Mouse (Mus musculus): Measurements from ENCODE around the gene Snx11.

DNA sequence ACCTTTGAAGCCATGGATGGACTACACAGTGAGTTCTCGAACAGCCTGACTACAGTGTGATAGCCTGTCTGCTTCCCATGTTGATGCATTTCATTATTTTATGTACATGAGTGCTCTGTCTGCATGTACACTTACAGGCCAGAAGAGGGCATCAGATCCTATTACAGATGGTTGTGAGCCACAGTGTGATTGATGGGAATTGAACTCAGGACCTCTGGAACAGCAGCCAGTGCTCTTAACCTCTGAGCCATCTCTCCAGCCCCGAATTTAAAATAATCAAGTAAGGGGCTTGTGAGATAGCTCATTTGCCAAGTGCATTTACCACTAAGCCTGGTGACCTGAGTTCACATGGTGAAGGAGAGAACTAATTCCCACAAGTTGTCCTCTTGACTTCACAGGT is 4.1 kb upstream of the Snx11 start:
- no peak for TF ChIP-seq CTCF (IDR thresholded peaks at IDR 0.05; ENCODE audit: control insufficient read depth, insufficient read depth, insufficient replicate concordance, low read depth, low read length)
- no peak for TF ChIP-seq POLR2A (IDR thresholded peaks at IDR 0.05; ENCODE audit: control insufficient read depth, low read depth, low read length)
